Mouse (Mus musculus): Measurements from ENCODE around the gene Rasgef1a.

The Rasgef1a gene

DNA sequence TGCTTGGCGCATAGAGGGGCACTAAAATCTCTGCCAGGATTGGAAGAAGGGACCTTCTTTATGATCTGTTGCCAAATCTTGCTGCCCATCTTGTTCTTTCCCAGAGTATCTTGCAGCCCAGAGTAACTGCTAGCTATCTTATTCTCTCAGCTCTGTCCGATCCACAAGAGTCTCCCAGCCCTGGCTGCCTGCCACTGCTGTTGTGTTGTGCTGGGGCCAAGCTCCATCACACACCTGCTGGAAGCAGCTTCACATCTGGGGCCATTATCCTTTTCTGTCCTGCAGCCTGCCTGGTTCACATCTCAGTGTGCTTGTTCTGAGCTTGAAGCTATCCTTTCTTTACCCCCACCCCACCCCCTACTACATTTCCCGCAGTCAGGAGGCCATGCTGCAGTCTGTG, 65.0 kb downstream of the Rasgef1a start:
- DNase-seq = no peak

DNA sequence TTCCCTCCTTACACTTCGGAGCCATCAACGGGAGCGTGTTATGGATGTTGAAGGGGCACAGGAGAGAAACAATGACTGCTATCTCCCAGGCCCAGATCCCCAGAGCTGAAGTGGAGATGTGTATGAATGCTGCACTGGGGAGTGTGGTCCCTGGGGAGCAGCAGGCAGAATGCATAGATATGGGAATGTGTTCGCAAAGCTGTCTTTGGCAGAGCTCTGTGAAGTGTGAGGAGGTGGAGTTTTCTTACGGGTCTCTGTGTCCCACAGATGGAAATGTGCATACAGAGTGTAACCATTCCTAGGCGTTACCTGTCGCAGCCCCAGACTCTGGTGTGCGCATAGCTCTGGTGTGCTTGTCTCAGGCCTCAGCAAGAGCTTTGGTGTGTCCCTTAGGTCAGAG, 65.5 kb downstream of the Rasgef1a start:
- DNase-seq = no peak

DNA sequence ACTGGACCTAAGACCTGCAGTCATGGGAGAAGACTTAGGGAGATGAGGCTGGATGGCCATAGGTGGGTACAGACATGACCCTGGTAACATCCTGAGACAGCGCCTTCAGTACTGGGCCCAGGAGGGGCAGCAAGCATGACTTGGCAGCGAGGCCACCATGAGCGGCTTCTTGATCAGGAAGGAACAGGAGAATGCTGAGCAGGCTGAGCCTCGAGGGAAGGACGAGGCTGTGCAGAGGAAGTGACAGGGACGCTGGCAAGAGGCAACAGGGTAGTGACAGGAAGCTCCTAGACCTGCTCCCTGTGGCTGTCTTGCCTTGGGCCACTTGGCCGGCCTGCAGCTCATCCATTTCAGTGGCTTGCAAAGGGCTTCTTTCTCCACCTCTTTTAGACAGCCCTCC, 66.2 kb downstream of the Rasgef1a start:
- DNase-seq = no peak

DNA sequence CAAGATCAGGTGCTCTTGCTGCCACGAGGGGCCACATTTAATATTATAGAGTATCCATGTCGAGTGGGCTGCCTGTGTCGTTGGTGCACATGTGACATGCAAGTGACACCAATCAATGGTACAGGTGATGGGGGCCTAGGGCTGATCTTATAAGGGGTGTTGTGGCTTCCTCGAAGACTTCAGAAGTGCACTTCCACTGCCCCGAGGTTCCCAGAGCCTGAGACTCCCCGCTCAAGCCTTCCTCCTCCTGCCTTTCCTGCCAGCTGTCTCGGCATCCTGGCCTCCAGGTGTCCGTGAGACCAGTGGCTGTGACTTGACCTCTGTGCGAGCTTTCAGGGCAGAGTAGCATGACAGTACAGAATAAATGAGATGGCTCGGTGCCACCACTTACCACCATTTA, 67.5 kb downstream of the Rasgef1a start:
- DNase-seq = no peak

DNA sequence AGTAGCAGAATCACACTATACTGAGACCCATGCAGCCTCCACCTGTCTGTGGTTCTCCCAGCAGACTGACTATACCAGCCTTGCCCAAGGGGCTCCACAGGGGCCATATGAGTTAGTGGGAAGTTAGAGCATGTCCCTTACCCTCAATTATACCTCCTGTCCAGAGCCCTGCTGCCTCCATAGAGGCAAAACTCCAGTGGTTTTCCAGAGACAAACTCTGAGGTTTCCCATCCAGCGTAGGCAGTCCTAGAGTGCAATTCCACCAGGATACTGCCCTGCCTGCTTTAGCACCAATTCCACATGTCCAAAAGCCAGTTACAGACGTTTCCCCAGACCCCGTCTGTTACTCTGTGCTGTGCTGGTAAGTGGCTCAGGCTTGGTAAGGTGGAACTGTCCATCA, 68.1 kb downstream of the Rasgef1a start:
- DNase-seq = no peak

DNA sequence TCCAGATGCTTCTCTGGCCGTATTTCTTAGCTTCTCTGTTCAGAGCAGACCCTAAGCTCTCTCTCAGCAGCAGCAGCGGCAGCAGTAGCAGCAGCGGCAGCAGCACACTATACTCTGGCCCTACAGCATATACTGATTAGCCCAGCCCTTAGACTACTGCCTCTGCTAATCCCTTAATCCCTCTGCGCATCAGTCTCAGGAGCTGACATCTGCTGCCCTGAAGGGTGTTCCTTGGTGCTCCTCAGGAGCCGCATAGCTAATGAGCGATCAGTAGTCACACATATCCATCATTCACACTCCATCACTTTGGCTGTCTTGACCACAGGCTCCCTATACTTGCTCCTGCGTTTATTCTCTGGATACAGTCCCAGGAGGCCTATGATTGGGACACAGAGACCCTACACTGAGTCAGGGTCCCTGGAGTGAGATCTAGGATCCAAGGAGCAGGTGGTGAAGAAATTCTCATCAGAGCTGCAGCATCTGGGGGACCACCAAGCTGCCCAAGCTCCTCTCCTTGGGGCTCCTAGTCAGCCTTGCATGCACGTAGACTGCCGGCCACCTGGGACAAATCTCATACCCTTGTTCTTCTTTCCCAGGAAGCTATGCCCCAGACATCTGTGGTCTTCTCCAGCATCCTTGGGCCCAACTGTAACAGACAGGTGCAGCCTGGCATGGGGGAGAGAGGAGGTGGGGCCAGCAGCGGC, 68.7 kb downstream of the Rasgef1a start:
- no peak for DNase-seq

DNA sequence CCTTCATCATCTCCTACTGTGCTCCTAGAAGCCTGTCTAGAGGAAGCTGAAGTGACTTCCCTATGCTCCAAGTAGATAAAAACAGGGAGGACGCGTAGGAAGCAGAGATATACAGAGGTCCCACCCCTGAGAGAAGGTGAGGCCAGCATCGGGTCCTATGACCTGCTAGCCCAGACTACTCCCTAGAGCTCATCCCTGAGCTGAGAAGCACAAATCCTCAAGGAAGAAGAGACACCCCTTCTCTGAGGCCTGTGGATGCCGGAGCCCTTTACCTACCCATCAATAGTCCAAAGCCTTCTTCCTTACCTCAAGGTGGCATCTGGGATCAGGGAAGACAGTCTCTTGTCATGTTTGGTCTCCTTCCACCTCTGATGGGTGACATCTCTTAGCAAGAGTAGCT, 69.5 kb downstream of the Rasgef1a start:
- no peak for DNase-seq

DNA sequence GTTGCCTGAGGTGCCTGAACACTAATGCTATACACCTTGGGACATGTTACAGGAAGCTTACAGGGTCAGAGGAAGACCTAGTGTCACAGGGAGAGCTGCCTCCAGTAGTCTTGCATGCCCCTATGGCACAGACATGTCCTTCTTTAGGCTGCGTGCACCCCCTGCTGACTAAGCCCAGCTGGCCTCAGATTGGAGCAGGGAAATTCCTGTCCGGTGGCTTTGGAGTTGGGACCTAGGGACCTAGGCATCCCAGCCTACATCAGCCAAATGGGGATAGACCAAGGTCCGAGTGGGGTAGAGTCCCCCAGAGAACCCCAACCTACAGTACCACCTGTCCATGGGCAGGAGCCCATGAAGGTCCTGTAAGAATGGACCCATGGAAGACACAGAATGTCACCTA, 71.1 kb downstream of the Rasgef1a start:
- no peak for DNase-seq

DNA sequence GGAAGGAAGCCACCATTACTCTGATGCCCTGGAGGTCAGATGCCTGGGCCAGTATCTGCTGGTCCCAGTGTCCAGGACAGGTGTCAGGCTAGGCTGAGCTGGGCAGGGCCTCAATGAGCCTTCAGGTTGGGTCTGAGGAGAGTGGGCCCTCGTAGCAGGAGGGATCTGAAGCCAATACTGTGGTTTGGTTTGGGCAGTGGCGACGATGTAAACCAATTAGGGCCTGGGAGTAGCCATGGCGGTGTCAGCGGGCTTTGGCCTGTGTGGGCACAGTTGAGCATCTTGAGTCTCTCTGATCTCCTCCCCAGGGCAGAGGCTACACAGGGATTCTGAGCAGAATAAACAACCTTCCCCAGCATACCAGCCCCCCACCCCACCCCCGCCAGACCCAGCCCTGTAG, 72.4 kb downstream of the Rasgef1a start:
- DNase-seq = no peak

DNA sequence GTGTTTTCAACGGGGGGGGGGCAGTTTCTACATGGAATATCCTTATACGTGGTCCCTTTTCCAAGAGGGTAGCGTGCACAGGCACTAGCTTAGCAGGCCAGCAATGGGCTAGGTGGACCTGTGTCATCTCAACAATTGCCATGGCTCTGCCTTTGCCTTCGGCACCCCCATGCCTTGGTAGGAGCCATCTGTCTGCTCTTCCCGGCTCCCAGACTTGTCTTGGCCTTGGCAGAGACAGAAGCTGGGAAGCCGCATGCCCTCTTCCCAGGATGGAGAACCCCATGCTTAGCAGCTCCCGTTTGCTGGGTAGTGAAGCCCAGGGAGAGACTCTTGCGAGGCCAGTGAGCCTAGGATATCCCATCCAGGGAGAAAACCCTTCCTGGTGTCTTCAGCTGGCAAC, 73.4 kb downstream of the Rasgef1a start:
- DNase-seq = no peak

DNA sequence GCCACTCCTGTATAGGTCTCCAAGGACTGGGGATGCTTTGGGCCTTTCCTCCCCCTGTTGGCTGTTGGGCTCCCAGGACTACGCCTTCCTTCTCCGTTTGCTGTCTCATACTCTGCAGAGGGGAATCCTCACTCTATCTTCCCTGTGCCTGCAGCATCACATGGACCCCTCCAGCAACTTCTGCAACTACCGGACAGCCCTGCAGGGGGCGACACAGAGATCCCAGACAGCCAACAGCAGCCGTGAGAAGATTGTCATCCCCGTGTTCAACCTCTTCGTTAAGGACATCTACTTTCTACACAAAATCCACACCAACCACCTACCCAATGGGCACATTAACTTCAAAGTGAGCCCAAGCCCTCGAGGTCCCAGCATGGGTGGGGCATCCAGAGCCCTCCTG, 76.7 kb downstream of the Rasgef1a start:
- DNase-seq = no peak

DNA sequence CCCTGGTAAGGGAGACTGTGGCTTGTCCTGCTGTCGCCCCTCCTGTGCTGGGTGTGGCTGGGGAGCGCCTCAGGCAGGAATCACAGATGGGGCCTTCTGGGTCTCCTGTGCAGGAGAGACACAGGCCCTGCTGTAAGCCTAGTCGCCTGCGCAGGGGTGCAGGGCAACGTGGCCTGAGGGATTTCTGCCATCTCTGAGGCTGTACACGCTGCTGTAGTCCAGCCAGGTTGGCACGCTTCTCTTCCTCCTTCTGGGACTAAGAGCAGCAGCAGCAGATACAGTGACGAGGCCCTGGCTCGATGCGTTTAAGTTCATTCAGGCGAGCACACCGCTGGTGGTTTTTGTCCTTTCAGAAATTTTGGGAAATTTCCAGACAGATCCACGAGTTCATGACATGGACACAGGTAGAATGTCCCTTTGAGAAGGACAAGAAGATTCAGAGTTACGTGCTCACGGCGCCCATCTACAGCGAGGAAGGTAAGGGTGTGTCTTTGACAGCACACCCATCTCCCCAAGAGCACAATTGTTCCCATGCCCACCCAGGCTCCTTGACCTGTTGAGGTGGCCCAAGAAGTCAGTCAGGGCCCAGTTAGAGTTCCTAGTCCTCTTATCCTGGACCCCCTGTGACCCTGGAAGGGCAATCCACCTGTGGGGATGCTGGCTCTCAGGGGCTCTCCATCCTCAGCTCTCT, 77.7 kb downstream of the Rasgef1a start:
- no peak for DNase-seq

DNA sequence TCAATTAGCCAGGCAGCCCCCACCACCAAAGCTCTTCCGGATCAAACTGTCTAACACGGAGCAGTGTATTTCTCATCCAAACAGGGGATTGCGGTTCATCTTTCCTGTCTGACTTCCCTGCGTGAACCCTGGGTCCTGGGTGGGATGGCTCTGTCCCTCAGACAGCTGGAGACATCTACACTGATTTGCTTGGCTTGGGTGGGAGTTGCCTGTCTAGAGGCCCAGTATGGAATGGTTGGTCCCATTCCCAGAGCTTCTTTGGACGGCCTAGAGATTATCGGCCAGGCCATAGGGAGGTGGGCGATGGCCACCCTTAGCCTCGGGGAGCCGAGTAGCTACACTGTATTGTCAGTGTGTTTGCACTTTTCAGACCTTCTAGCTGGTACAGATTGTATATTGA, 79.6 kb downstream of the Rasgef1a start:
- no peak for DNase-seq

DNA sequence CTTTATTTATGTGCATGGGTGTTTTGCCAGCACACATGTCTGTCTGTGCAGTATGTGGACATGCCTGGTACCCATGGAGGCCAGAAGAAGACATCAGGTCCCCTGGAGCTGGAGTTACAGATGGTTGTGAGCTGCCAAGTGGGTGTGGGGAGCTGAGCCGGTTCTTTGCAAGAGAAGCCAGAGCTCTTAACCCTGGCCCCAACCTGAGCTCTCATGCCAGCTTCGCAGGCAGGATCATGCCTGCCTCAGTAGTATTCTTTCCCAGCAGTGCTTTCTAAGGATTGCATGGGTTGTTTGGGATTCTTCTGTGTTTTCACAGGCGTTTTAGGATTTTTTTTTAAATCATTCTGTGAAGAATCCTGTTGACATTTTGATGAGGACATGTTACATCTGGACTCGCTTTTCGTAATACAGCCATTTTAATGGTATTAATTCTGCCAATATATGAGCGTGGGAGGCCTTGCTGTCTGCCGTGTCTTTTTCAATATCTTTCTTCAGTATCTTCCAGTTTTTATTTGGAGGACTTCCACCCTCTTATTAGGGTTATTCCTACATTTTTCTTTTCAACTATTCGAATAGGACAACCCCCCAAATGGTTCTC, 86.6 kb downstream of the Rasgef1a start:
- peak in 1 of 2 experiments; percentile 37 for DNase-seq

DNA sequence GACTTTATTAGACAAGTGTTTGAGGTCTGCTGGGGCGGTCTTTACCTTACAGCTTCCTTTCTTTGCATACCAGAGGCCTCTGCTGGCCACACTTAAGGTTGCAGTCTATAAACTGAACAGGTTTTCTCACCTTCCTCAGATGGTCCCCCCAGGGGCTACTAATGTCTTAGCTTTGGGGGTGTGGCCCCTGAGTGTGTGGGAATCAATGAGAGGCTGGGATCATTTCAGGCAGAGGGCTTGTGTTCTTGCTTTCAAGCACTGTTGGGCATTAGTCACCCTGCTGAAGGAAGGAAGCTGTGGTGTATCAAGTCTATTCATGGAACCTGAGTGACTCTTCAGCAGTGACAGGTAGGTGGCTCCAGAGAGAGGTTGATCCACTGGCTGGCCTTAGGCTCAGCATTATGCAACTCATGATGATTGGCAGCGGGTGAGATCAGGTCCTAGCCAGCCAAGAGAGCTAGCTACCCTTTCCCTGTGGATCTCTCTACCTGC, 88.1 kb downstream of the Rasgef1a start:
- peak in 1 of 2 experiments; percentile 40 for DNase-seq

DNA sequence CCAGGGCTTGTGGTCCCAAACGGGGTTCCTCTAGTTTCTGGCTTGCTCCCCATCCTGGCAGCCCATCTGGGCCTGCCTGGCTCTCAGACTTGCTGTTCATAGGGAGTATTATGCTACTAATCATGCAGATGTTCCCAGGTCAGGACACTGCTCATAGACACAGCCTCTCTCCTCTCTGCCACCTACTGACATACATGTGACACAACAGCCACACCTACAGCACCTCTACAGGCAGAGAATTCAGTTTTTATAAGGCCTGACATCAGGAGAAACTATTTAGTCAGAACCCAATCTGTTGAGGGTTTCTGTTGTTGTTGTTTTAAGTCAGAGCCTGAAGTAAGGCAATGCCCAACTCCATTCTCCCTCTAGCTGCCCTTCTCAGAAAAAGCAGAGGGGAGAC, 100.6 kb downstream of the Rasgef1a start:
- DNase-seq = peak in 1 of 2 experiments; percentile 3

DNA sequence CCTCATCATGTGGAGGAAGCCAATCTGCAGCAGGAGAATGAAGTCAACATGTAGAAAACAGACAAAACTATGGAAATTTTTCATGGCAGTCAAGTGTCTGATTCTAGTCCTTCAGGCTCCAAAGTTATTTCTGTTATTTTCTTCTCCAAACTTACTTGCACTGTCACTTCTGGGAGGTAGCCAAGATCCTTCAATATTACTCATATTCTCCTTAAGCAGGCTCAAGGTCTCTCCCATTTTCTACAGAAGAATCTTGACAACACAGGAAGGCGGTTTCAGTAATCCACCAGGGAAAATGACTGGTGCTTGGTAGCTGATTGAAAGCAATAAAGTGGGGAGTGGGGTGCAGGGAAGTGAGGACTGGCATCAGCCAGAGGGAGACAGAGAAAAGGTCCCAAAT, 111.5 kb downstream of the Rasgef1a start:
- DNase-seq = no peak

DNA sequence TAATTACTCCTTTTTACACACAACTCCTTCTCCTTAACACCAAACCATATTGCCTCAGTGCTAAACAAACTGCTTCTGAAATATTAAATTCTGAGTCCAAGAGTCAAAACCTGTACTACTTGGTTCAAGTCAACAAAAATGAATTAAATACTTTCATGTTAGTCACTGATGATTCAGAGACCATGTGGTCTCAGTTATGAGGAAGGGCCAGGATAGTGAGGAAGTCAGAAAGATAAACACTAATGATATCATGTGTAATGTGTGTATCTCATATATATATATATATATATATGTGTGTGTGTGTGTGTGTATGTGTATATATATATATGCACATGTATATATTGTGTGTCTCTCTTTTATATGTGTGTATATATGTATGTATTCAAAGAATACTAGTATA, 115.3 kb downstream of the Rasgef1a start:
- no peak for DNase-seq

DNA sequence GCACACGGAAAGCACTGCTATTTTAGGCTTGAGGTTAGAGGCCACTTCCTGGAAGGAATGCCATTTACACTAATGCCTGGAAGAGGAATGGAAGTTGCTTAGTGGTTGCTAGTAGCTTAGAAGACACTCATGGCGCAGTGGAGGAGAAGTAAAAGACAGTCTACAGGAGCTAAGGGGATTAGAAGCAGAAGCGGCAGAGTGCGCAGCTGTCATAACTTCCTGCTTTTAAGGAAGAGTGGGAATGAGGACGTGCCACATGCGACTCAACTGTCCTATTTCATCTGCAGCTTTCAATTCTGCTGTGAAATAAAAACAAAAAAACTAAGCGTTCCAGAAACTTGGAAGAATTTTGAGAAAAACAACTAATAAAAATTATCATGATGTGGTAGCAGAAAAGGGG, 116.0 kb downstream of the Rasgef1a start:
- peak; percentile 6 to 17 for DNase-seq

DNA sequence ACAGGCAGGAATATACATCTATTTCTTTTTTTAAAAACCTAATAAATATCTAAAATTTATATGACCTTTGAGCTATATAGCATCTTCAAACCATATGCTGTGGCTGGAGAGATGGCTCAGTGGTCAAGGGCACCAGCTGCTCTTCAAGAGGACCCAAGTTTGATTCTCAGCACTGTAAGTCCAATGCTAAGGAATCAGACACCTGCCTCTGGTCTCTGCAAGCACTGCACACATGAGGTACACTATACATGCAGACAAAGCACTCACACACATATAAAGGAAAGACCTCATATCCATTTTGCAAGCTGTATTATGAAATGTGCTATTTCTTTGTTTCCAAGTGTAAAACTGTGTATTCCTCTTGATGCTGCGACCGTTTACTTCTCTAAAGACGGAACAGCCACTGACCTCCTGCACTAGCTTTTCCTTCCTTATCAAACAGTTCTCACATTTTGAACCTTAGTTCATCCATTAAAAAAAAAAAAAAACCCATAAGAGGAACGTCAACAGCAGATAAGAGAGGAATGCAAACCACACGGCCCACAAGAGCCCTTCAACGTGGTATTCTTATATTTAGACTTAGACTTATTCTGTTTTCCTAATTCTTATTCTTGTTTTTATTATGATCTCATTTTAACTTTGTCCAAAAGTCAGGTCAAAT, 116.7 kb downstream of the Rasgef1a start:
- peak in 1 of 2 experiments; percentile 20 for DNase-seq

DNA sequence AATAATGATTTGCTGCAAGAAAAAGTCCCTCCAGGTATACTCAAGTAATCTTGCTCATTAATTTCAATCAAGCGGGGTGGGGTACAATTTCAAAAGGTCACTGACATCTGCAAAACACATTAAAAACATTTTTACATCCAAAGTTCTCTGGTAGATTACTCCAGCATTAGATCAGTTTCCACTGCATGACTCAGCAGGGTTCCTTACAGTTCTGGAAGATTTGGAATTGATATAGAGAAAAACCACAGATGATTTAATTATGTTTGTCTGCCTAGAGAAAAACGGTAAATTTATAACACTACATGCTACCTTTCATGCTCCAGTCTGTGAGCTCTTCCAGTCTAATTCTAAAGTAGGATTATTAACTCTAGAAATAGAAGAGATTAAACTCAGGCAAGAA, 118.8 kb downstream of the Rasgef1a start:
- DNase-seq = no peak

DNA sequence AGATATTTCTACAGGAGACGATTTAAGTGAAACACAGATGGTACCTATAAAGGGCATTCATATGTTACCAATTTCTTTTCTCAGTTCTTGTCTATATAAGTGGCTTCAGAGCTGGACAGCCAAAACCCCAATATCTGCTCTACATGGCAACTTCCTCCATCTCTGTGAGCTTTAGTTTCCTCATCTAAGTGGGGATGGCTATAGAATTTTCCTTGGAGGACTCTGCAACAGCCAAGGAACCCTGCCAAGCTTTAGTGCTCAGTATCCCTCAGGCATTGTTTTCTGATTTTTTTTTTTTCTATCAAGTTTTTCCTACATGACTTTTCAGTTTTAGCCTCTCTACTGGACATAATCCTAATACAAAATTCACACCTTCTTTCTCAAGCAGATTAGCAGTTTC, 123.2 kb downstream of the Rasgef1a start:
- no peak for DNase-seq

DNA sequence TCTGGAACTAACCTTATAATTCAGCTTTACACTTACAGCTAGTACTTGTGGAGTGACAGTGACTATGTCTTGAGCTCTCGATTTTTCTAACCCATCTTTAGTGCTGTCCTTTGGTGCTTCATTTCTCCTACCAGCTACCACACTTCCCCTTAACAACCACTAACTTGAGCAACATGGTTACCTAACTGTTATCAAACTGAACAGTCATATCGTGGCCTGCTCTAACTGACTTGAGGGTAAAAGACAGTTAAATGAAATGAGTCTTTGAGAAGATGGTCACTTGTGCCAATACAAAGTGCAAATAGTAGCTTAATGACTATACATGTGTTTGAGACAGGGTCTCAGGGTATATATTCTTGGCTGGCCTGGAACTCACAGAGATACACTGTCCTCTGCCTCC, 125.9 kb downstream of the Rasgef1a start:
- DNase-seq = no peak

Data from kidney, postnatal 36 days (tissue).